Mouse (Mus musculus) neural tube, embryonic 12.5 days (tissue): ENCODE data around the gene Lcorl. TPM values are rescaled to one million over a fixed set of nuclear protein-coding genes. Genes with fewer than 3 reads are reported as not detected.

Experiments
- ATAC-seq: fragments of 200-750 bp; cut with Nextera tagmentation; 2 replicates; pipeline ENCODE4 v1.8.0; 2017; ENCODE audit warnings: low read depth, mild to moderate bottlenecking, moderate TSS enrichment, moderate library complexity; ENCODE audit not compliant: low FRiP score
- H3K27ac ChIP-seq: fragments of 300-500 bp; sonication (generic); 2 replicates; pipeline ENCODE4 v1.5.1; 2016
- H3K27me3 ChIP-seq: fragments of 300-500 bp; sonication (generic); replicated peaks from 2 replicates; pipeline ENCODE4 v1.6.1; 2016; ENCODE audit warnings: mild to moderate bottlenecking
- H3K36me3 ChIP-seq: fragments of 300-500 bp; sonication (generic); 2 replicates; pipeline ENCODE4 v1.6.1; 2016; ENCODE audit warnings: mild to moderate bottlenecking
- H3K4me1 ChIP-seq: fragments of 300-500 bp; sonication (generic); 2 replicates; pipeline ENCODE4 v1.6.1; 2016
- H3K4me2 ChIP-seq: fragments of 300-500 bp; sonication (generic); replicated peaks from 2 replicates; pipeline ENCODE4 v1.6.1; 2016; ENCODE audit warnings: mild to moderate bottlenecking
- H3K4me3 ChIP-seq: fragments of 300-500 bp; sonication (generic); 2 replicates; pipeline ENCODE4 v1.5.1; 2016
- H3K9ac ChIP-seq: fragments of 300-500 bp; sonication (generic); 2 replicates; pipeline ENCODE4 v1.6.1; 2016; ENCODE audit warnings: mild to moderate bottlenecking
- H3K9me3 ChIP-seq: fragments of 300-500 bp; sonication (generic); 2 replicates; pipeline ENCODE4 v1.6.1; 2016; ENCODE audit warnings: mild to moderate bottlenecking
- WGBS: fragments of 180-500 bp; shearing (Covaris S2); methylation state at CpG from one replicate; pipeline ENCODE4 v1.1.7; 2016; 5-methylcytosine and 5-hydroxymethylcytosine counted together
- polyA plus RNA-seq: library from polyadenylated mRNA; unstranded; fragments of >200 nt; fragmentation: Nextera tagmentation; extraction: Ambion mirVana; gene quantifications from 2 replicates; pipeline ENCODE4 v1.2.1, GENCODE M21; 2016

Gene Lcorl
- 46.7 and 50.6 TPM in 2 replicates for polyA plus RNA-seq

DNA sequence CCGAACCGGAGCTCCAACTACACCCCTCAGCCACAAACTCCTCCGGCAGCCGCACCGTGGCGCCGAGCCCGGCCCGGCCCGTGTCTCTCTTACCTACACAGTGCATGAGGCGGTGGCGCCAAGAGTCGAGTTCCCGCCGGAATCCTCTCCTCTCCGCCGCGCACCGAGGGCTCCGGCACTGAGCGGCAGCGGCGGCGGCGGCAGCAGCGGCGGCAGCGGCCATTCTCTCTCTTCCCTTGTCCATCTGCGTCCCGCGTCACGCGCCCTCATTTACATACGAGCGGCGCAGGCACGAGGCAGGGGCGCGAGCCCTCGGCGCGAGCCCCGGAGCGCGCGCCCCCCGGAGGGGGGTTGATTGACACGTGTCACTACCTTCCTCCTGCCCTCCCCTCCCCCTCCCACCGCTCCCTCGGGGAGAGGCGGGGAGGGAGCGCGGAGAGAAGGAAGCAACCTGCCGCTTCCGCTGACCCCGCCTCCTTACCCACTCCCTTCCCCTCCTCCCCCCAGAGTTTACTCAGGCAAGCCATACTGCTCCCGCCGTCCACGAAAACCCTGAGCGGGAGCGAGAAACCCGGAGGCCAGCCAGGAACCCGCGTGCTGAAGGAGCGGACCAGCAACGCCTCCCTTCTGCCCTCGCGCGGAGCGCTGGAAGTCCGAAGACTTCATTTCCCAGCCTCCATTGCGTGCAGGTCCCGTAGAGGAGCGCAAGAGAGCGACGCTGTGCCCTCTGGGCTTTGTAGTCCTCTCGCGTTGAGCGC lies at the start of gene Lcorl:
TSS of gene Lcorl (minus strand) at position 362 of the 758 bp plus-strand sequence.
- peaks cover 5% of the 10 kb centered on the region for H3K4me1 ChIP-seq
- no peaks in the 10 kb centered on the region for H3K36me3 ChIP-seq
- peak within 1 kb of the TSS; percentile 97 for H3K27ac ChIP-seq
- under 1% methylated on average over 71 of the region's 79 CpGs for WGBS
- H3K9me3 ChIP-seq = no peaks in the 10 kb centered on the region
- peak within 1 kb of the TSS; percentile 96 for H3K4me3 ChIP-seq
- peak; percentile 96 for ATAC-seq
- H3K4me2 ChIP-seq = peak within 1 kb of the TSS; percentile 69
- no peaks in the 10 kb centered on the region for H3K27me3 ChIP-seq
- H3K9ac ChIP-seq = peak within 1 kb of the TSS; percentile 98

DNA sequence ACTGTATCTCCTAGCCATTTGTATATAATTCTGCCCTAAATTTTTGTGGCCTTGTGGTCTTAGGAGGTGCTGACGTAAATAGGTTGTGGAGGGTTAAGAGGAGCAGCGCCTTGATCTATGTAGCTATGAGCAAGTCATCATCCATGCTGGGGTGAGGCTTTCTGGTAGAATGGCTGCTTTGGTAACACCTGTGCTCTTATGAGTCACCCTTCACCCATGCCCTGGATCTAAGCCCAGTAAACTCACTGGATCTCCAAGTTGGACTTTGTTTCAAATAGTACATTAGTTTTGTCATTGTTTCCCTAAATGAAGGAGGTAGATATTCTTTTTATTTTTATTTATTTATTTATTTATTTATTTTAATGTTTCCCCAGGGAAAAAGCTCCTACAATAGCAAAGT lies 47.3 kb upstream of the Lcorl start:
- Histone ChIP-seq H3K36me3 (no peaks in the 10 kb centered on the region), H3K27me3 (no peaks in the 10 kb centered on the region), H3K9me3 (no peaks in the 10 kb centered on the region), H3K9ac (no peak overlapping the region), H3K4me3 (no peak overlapping the region), H3K27ac (no peak overlapping the region), H3K4me2 (no peak overlapping the region), H3K4me1 (no peaks in the 10 kb centered on the region)
- ATAC-seq = no peak
- 91% methylated on average over 2 of the region's 2 CpGs for WGBS

DNA sequence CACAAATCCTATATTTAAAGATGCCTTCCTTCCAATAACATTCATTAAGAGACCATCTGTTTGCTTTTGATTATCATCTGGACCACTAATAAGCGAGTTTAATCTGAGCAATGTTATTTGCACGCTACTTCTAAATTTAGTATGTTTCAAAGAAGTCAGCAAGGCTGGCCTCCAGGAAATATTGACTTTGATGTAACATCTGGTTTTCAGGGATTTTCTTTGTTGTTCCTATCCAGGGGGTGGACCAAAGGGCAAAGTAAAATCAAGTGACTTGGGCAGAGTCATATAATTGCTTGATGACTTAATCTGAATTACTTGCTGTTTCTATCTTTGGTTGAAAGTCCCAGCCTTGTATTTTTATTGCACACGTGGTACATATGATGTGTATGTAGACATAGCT lies 45.8 kb upstream of the Lcorl start:
- Histone ChIP-seq H3K27me3 (no peaks in the 10 kb centered on the region), H3K27ac (no peak overlapping the region), H3K36me3 (no peaks in the 10 kb centered on the region), H3K4me2 (no peak overlapping the region), H3K9ac (no peak overlapping the region), H3K4me3 (no peak overlapping the region), H3K4me1 (no peaks in the 10 kb centered on the region), H3K9me3 (no peaks in the 10 kb centered on the region)
- no peak for ATAC-seq
- 71% methylated on average over 3 of the region's 3 CpGs for WGBS

DNA sequence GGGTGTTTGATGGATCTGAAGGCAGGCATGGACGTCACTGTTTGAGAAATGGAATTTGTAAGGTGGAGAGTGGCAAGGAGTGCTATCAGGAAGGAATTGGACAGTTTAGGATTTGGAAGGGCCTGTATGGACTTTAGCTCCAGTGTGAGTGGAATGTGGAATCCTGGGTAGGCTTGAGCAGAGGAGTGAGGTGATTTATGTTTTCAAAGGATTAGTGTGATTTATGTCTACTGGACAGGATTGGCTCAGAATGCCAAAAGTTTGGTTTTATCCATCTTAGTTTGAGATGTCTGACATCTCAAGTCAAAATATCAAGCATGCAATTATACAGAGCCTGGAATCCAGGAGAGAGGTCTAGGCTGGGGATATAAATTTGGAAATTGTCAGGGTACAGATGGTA lies 37.9 kb upstream of the Lcorl start:
- WGBS = 78% methylated on average over 1 of the region's 1 CpGs
- Histone ChIP-seq H3K9ac (no peak overlapping the region), H3K4me3 (no peak overlapping the region), H3K4me2 (no peak overlapping the region), H3K27ac (no peak overlapping the region), H3K36me3 (no peaks in the 10 kb centered on the region), H3K9me3 (no peaks in the 10 kb centered on the region), H3K4me1 (no peaks in the 10 kb centered on the region), H3K27me3 (no peaks in the 10 kb centered on the region)
- no peak for ATAC-seq

DNA sequence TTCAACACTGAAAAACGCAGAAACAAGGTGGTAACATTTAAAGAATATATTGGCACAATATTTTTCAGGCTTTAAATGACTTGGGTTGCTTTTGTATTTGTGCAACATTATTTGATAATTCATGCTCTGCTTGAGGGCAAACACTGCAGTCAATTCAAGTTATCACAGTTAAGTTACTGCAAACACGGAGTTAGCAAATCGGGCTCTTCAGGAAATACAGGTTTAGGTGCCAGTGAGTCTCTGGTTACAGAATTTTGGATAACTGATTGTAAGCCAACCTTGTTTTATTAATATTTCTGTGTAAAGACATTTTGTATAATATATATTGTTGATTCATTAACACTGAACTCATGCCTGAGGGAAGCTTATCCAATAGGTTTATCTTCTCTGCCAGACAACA lies 36.3 kb upstream of the Lcorl start:
- no peaks in the 10 kb centered on the region for H3K4me1 ChIP-seq
- no peaks in the 10 kb centered on the region for H3K36me3 ChIP-seq
- WGBS = 88% methylated on average over 3 of the region's 3 CpGs
- no peak overlapping the region for H3K4me3 ChIP-seq
- no peaks in the 10 kb centered on the region for H3K27me3 ChIP-seq
- no peak overlapping the region for H3K4me2 ChIP-seq
- no peaks in the 10 kb centered on the region for H3K9me3 ChIP-seq
- no peak overlapping the region for H3K9ac ChIP-seq
- ATAC-seq = no peak
- no peak overlapping the region for H3K27ac ChIP-seq

DNA sequence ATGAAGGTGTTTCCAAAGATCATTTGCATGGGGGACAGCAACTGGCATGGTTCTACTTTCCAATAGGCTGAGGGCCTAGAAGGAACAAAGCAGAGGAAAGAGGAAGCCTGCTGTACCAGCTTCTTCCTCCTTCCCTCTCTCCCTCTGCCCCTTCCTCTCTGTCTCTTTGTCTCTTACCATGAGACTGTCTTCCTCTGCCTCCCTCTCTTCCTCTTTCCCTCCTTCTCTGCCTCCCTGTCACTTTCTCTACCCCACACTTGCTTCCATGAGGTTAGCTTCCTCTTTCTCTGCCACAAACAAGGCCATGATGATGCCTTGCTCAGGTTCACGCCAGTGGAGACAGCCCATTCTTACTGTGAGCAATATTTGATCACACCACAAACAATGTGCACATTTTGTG lies 18.9 kb upstream of the Lcorl start:
- Histone ChIP-seq H3K9ac (no peak overlapping the region), H3K27me3 (no peaks in the 10 kb centered on the region), H3K9me3 (no peaks in the 10 kb centered on the region), H3K4me1 (no peaks in the 10 kb centered on the region), H3K27ac (no peak overlapping the region), H3K36me3 (no peaks in the 10 kb centered on the region), H3K4me3 (no peak overlapping the region), H3K4me2 (no peak overlapping the region)
- no peak for ATAC-seq
- WGBS = 90% methylated on average over 1 of the region's 1 CpGs

DNA sequence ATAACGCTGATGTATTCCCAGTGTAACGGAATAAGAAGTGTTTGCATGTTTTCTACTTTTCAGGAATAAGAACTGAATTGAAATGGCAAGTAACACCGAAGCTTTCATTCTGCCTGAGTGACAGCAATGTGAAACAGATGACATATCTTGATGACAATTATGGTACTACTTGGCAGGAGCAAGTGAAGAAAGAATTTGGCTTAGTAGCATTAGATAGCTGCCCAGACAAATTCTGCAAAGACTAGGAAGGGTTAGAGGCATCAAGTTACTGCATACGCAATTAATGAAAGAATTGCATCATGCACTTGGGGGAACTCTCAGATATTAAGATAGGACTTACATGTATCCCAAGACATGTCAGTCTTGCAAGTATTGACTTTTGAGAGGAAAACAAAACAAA lies 18.1 kb upstream of the Lcorl start:
- Histone ChIP-seq H3K4me2 (no peak overlapping the region), H3K9ac (no peak overlapping the region), H3K4me1 (no peaks in the 10 kb centered on the region), H3K4me3 (no peak overlapping the region), H3K9me3 (no peaks in the 10 kb centered on the region), H3K27me3 (no peaks in the 10 kb centered on the region), H3K36me3 (no peaks in the 10 kb centered on the region), H3K27ac (no peak overlapping the region)
- ATAC-seq = no peak
- WGBS = 94% methylated on average over 4 of the region's 4 CpGs

DNA sequence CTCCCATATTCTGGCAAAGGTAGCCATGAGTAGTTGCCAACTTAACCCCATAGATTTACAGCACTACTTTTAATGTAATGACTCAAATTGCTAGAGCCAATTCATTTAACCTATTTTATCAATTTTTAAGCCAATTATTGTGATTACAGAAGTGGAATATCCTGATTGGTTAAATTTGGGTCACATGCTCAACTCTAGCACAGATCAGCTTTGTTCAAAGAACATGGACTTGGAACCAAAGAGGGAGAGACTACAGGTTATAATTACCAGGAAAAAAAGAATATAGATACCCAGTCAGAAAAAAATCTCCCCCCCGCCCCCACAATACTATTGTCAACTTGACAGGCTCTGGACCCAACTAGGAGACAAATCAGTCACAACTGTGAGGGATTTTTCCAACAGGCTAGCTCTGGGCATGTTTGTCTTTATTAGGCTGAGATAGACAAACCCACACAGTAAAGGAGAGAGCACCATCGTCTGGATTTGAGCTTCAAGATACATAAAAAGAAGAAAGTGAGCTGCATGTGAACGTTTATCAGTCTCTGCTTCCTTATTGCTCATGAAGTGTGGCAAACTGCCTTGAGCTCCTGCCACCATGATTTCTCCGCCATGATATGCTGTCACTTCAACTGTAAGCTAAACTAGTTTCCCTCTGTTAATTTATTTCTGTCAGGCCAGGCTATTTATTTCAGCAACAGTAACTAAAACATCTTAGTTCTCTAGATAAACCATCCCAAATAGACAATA lies 17.0 kb upstream of the Lcorl start:
- no peaks in the 10 kb centered on the region for H3K4me1 ChIP-seq
- H3K9me3 ChIP-seq = no peaks in the 10 kb centered on the region
- no peak overlapping the region for H3K9ac ChIP-seq
- H3K27ac ChIP-seq = no peak overlapping the region
- ATAC-seq = no peak
- H3K4me2 ChIP-seq = no peak overlapping the region
- no peaks in the 10 kb centered on the region for H3K27me3 ChIP-seq
- no peak overlapping the region for H3K4me3 ChIP-seq
- no peaks in the 10 kb centered on the region for H3K36me3 ChIP-seq
- 84% methylated on average over 4 of the region's 4 CpGs for WGBS

DNA sequence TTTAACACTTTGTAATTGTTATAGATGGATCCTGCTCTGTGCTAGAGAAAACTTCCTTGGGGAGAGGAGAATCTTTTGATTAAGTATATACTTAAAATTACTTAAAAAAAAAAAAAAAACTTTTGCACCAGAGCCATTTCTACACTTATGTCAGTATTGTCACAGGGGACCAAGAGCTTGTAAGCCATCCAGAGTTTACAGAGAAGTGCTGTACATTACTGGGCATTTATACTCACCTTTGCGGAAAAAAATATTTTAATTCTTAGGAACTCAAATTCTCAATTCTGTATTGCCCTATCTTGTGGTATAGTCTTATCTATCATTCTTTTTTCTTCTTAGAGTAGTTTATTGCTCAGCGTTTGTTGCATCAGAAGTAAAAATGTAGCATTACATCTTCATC lies 953 bp upstream of the Lcorl start:
- Histone ChIP-seq H3K4me2 (peak overlapping the region; percentile 69), H3K4me3 (no peak overlapping the region), H3K9ac (no peak overlapping the region), H3K27me3 (no peaks in the 10 kb centered on the region), H3K4me1 (peaks cover 5% of the 10 kb centered on the region), H3K9me3 (no peaks in the 10 kb centered on the region), H3K36me3 (no peaks in the 10 kb centered on the region), H3K27ac (no peak overlapping the region)
- ATAC-seq = no peak
- 83% methylated on average over 2 of the region's 2 CpGs for WGBS

DNA sequence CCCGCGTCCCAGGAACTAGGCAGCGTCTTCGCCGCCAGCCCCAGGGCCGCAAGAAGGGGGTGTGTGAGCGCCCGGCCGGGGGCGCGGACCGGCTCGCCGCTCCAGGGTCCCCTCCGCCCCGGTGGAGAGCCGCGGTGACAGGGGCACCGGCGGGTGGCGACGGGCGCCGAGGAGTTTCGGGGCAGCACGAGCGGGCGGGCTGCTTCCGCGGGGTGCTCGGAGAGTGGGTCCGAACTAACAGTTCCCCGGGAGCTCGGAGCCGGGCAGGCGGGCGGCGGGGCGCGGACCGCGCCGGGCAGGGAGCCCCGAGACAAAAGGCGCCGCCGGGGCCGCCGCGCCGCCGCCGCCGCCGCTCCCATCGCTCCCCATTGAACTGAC lies 550 bp downstream of the Lcorl start:
- under 1% methylated on average over 52 of the region's 56 CpGs for WGBS
- H3K27ac ChIP-seq = peak overlapping the region; percentile 97
- H3K9ac ChIP-seq = peak overlapping the region; percentile 98
- peak; percentile 26; the same call in 1 of the 2 replicates for ATAC-seq
- H3K4me3 ChIP-seq = peak overlapping the region; percentile 96
- no peaks in the 10 kb centered on the region for H3K9me3 ChIP-seq
- no peaks in the 10 kb centered on the region for H3K27me3 ChIP-seq
- H3K4me1 ChIP-seq = peaks cover 5% of the 10 kb centered on the region
- peak overlapping the region; percentile 69 for H3K4me2 ChIP-seq
- no peaks in the 10 kb centered on the region for H3K36me3 ChIP-seq

DNA sequence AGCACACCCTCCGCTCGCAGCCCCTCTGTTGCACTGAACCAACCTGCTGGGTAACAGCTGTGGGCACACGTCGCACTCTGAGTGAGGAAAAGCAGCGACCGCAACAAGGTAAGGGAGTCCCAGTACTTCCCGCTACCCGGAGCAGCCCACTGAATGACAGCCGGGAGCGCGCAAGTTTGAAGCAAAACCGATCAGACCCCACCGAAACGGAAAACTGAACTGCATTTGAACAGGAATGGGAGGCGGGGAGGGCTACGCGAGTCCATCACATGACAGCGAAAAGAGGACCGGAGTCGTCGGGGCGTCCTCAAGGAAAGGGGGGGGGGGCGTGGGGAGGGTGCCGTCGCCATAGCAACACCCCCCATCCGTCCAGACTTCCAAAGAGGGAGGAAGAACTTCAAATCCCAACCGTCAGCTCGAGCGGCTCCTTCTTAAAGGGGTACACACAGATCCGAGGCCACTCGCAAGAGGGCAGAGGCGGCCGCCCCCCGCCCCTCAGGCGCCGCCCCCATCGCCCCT lies 1.1 kb downstream of the Lcorl start:
- Histone ChIP-seq H3K9ac (peak overlapping the region; percentile 98), H3K4me2 (peak overlapping the region; percentile 69), H3K4me3 (peak overlapping the region; percentile 96), H3K4me1 (peaks cover 5% of the 10 kb centered on the region), H3K27ac (peak overlapping the region; percentile 97), H3K9me3 (no peaks in the 10 kb centered on the region), H3K27me3 (no peaks in the 10 kb centered on the region), H3K36me3 (no peaks in the 10 kb centered on the region)
- ATAC-seq = peak; percentile 70
- WGBS = under 1% methylated on average over 36 of the region's 37 CpGs

DNA sequence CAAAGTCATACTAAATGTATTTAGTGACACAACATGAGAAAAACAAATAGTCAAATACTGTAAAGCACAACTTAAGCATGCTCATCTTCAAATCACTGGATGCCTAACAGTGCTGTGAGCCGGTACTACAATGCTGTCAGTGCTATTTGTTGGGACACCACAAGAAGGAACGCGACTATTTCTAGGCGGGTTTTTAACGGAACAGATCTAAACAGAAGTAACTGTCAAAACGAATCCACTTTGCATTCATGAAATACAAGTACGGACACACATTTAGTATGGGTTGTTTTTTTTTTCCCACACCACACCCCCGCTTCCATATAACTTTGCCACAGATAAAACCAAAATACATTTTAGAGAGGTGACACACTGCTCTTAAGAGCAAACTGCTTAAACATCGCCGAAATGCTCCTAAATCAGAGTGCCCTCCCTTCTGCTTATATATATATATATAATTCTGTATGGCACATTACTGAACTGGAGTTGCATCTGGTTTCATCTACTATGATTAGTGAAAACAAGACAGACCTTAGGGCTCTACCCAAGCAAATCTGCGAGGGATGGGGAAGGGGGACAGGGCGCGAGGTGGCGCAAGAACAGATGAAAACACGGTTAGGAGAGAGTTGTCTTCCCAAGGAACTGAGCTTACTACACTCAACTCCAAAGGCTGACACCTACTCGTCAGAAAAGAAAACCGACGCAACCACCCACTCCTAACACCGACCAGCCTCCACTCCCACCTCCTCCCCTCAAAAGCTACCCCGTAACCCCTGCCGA lies 1.7 kb downstream of the Lcorl start:
- no peak; the same call in none of the 2 replicates for ATAC-seq
- Histone ChIP-seq H3K9me3 (no peaks in the 10 kb centered on the region), H3K9ac (peak overlapping the region; percentile 98), H3K4me1 (peaks cover 5% of the 10 kb centered on the region), H3K4me3 (peak overlapping the region; percentile 96), H3K27ac (no peak overlapping the region), H3K4me2 (peak overlapping the region; percentile 69), H3K36me3 (no peaks in the 10 kb centered on the region), H3K27me3 (no peaks in the 10 kb centered on the region)
- 30% methylated on average over 21 of the region's 21 CpGs for WGBS
